Mouse (Mus musculus) frontal cortex, postnatal 10 days (tissue): ENCODE data around the gene Mast4.

Experiments used
- DNase-seq, 2 experiments: peaks; one replicate each; pipeline ENCODE4 v3.0.0; 2022; ENCODE audit warnings: low spot score in 2 of 2, mixed read lengths in 1 of 2

Gene Mast4

DNA sequence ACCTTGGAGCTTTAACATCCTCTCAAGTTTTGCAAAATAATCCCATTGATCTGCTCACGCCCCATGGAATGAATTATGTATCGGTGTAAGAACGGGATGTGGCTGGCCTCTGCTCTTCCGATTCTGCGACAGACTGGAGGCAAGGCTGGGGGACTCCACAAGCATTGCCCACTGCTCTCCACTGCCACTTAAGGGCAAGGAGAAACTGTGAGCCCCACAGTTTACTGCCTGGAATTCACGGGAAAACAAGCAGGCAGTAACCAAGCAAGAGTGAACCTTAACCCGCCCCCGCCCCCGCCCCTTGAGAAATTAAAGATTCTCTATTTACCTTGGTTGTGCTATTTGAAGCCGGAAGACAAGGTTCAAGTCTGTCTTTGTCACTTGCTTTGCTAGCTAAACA is 444.3 kb downstream of the Mast4 start:
- DNase-seq = no peak

DNA sequence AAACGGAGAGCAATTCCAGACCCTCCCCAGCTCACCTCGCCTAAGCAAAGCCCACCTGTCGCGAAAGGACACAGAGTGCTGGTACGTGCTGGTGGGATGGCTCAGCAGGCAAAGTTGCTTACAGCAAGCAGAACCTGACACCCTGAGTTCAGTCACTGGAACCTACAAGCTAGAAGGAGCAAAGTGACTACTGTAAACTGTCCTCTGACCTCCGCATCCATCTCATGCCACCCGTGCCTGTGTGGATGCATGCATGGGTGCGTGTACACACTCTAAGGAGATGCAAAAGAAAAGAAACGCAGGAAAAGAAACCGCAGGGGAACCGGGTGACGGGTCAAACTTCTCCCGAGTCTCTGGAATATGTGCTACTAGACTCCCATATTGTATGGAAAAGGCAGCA is 444.8 kb downstream of the Mast4 start:
- no peak for DNase-seq

DNA sequence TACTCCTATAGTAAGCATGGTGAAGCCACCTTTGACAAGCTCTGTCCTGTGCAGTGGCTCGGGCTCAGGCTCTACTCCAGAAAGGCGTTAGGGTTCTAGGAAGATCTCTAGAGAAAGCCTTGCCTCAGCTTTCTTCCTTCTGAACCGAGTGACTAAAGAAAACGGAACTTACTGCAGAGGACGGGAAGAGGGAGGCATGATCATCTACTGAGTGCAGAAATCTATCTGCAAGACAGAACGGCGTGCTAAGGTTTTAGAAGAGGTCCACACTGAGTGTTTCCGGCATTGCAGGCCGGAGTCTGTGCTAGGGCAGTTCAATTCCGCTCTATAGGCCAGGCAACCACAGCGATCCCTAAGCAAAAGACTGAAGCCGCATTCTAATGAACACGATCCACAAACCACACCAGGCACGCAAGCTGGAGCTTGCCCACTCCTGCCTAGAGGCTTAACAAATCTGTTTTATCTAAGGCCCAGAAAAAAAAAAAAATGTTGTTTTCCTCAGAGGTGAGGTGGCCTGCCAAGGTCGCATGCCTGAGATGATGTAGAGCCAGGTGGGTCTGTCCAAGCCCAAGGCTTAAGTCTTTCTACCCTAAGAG is 445.3 kb downstream of the Mast4 start:
- DNase-seq = no peak

GRCm38 (mm10) chr13:102888211-102888610 is 446.1 kb downstream of the Mast4 start:
- no peak for DNase-seq

DNA sequence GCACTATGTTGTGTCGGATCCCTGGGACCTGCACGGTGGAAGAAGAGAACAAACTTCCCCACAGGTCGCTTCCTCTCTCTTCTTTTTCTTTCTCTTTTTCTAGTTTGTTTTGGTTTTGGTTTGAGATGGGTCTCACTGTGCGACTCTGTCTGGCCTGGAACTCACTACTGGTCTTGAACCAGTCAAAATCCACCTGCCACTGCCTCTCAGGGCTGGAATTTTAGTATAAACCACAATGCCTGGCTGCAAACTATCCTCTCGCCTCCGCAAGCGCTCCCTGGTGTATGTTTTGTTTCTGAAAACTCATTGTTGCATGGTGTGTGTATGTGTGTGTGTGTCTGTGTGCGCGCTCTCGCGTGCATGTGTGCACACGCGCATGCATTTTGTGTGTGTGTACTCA is 446.8 kb downstream of the Mast4 start:
- no peak for DNase-seq

DNA sequence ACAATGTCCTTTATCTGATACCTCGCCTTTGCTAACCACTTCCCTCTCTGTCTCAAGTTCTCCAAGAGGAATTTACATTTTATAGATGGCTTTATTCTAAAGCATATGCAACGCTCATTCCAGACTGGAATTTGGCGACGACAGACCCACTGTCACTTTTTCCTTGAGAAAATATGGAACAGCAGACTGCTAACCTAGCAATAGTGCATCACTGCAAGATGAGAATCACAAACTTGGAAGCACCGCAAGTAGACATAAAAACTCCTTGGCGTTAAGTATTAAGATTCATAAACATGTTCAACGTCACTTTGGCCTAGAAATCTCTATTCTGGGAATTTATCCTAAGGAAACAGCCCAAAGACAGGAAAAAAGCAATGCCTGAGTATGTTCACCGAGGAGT is 447.5 kb downstream of the Mast4 start:
- DNase-seq = no peak

DNA sequence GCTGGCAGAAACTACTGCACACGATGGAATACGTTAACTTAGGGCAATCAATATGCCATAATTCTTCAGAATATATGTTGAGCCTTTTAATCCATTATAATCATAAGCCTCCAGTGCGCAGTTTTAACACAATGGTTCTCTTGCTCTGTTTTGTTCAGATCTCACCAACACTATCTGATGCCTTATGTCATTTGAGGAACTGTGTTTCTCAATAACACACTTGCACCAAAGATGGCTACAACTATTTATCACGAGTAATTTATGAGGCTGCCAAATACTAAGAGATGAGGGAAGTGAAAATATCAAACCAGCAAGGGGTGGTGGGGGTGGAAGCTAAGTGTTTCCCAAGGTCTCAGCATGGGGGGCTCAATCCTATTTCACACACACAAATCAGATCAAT is 448.1 kb downstream of the Mast4 start:
- no peak for DNase-seq

DNA sequence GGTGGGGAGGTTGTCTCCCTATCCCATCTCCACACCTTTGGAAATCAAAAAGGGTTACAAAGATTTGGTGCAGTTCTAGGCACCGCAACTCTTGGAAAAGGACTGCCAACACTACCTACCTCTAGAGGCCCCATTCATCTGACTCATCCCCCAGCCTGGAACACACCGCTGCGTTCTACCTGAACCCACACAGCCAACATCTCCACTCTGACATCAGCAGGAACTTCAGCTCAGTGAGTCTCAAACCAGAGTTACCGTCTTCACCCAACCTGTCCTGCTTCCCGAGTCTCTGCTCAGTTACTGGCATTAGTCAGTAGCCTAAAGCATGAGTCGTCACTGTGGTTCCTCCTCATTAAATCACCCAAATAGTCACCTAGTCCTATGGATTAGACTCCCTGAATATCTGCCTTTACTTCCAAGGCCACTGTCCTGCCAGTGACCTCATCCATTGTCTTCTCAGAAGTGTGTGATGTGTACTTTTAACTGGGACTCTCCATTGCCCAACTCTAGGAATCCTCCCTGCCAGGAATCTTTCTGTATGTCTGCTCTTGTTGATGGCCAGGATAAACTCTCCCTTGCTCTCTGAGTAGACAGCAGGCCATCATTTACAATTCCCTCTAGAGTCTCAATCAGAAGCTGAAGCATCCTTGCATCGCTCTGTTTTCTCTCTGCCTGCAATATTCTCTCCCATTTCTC is 453.8 kb downstream of the Mast4 start:
- no peak for DNase-seq

DNA sequence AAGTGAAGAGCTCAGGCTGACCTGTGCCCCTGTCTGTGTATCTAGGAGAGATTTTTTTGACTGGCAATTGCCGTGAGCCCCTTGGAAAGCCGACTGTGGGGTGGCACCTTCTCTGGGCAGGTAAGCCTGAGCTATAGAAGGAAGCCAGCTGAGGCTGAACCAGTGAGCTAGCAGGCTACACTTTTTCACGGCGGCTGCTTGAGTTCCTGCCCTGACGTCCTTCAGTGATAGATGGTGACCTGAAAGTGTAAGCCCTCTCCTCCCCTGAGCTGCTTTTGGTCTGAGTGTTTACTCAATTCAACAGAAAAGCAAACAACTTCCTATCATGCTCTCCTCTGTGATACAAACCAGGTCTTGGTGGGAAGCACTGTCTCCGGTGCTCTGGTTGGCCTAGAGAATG is 455.7 kb downstream of the Mast4 start:
- DNase-seq = no peak

- DNase-seq = no peak
These were observed 456.5 kb downstream of the Mast4 start for GRCm38 (mm10) chr13:102877766-102878325.

DNA sequence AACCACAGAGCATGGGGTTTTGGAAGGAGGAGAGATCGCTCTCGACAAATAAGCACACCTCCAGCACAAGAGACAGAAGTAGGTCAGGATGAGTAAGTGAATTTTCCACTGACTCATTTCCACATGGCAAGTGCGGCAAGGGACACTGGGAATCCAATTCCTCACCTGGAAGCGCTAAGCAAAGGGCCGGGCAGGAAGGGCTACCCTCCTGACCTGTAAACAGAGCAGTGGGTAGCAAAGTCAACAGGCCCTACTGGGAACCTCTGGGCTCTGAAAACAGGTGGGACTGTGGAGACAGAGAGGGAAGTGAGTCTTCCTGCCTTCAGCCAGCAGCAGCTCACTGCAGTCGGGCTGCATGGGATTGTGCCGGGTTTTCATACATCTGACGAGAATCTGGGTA is 457.1 kb downstream of the Mast4 start:
- DNase-seq = no peak

GRCm38 (mm10) chr13:102875520-102875919 is 458.8 kb downstream of the Mast4 start:
- no peak for DNase-seq

DNA sequence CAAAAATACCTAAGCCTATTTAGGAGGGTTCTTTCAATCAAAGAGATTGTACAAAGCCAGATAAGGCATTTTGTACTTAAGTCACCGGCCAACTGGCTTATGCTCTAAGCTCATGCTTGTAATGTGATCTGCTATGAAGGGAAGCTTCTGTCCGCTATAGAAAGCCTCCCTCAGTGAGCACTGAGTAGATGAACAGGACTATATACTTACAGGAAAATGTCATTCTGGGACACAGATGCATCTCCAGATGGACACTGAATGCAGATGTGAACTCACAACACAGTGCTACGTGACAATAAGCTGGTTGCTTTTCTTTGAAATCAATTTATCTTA is 459.2 kb downstream of the Mast4 start:
- no peak for DNase-seq

DNA sequence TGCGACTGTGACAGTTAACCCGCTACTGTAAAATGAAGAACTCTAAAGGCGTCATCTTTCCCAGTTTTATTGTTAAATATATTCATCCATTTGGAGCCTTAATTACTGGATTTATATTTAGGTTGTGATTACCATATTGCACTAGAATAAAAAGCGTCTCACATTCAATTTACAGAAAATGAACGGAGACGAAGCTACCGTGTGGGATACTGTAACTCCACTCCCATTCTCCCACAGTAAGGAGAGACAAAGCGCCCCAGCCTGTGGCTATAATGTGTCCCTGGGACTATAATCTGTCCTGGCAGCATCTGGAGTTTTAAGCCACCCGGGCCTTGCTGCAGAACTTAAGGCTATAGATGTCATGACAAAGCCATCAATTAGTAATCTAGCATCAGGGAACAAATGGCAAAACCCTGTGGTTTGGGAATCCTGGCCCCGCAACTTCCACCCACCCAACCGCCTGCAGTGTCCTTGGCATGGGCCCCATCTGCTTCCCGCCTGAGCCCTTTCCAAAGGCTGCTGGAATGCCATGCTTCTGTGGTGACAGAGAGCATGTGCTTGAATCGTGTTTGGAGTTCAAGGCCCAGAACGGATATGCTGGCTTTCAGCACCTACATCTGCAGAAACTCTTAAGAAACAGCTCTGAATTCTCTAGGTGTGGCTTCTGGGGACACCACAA is 459.7 kb downstream of the Mast4 start:
- DNase-seq = peak in 1 of 2 experiments; percentile 33

- no peak for DNase-seq
These were observed 460.8 kb downstream of the Mast4 start for GRCm38 (mm10) chr13:102873412-102874016.

GRCm38 (mm10) chr13:102871380-102872104 is 462.8 kb downstream of the Mast4 start:
- no peak for DNase-seq

DNA sequence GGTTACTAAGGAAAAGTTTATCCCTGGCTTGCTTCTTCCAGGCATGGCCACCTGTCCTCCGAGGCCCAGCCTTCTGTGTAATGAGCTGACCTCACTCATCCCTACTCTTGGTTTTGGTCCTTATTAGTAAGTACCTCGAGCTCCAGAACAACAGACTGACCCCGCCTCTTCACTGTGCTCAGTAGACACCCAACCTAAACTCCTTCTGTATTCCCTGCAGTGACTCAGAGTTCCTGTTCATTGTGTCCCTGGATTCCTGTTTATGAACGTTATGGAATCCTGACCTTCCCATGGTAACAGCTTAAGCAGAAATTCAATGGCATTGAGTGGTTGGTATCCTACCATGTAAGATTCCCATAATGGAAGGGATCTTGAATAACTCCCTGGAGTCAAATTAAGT is 464.8 kb downstream of the Mast4 start:
- no peak for DNase-seq

- no peak for DNase-seq
These were observed 467.5 kb downstream of the Mast4 start for GRCm38 (mm10) chr13:102866816-102867215.

DNA sequence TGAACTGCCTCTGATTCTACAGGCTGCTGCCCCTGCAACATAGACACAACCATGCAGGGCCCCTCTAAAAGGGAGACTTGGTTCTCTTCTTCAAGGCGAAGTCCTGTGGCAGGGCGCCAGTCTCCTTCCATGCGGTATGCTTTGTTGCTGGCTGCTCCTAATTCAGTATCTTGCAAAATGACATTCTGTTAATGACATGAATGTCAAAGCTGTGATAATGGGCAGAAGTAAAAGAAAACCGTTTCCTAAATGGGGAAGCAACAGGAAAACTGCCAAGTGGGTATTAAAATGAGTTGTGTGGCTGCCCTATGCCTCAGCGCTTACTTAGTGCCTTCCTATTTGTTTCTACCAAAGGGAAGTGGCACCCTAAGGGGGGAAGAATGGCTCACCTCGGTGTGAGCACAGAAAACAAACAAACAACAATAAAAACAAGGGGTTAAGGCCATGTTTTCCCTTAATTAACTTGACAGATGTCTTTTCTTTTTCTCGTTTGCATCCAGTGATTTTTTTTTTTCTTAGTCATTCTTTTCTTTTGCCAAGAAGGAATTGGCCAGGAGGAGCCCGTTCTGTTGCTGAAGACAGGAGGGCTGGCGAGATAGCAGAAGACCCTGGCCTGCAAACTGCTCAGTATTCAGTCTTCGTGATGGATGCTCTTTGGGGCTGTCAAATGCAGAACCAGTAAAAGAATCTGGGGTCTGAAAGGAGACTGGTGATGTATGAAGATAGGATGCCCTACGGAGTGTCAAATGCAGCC is 468.1 kb downstream of the Mast4 start:
- no peak for DNase-seq

- DNase-seq = no peak
These were observed 468.8 kb downstream of the Mast4 start for GRCm38 (mm10) chr13:102865494-102865893.

DNA sequence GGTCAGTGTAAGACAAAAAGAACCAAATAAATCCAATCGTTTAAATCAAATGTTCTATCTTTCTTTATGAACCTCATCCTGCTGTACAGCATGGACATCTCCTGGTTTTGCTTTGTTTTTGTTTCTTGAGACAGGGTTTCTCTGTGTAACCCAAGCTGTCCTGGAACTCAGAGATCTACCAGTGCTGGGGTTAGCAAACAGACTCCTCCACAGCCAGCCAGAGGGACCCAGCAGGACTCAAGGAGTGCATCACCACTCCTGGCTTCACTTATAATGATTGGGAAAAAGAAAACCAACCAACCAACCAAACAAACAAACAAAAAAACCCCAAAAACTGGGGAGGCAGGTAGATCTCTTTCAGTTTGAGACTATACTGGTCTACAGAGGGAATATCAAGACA is 469.5 kb downstream of the Mast4 start:
- DNase-seq = no peak
